Mouse (Mus musculus) kidney, adult 2 months (tissue): ENCODE measurements at regions not wholly inside any gene's neighbourhood (a gene's known extent, or its start where the extent isn't known, plus 50 kb on each side); places are given as distances from the start of the nearest gene placed in this dataset.

Source experiments
- DNase-seq: peaks from one replicate; pipeline ENCODE4 v3.0.0; 2021
- H3K27ac ChIP-seq: fragments of 200-500 bp; 2 replicates; pipeline ENCODE4 v1.5.1; 2012; ENCODE audit warnings: low read depth, low read length, control low read depth, inconsistent platforms; ENCODE audit not compliant: insufficient read depth
- H3K27me3 ChIP-seq: fragments of 200-500 bp; replicated peaks from 2 replicates; pipeline ENCODE4 v1.6.1; 2012; ENCODE audit warnings: mild to moderate bottlenecking, moderate library complexity, low read length, inconsistent platforms; ENCODE audit not compliant: control insufficient read depth, insufficient read depth
- H3K36me3 ChIP-seq: fragments of 200-500 bp; 2 replicates; pipeline ENCODE4 v1.6.1; 2012; ENCODE audit warnings: mild to moderate bottlenecking, moderate library complexity, low read length, inconsistent platforms; ENCODE audit not compliant: control insufficient read depth, insufficient read depth
- H3K4me1 ChIP-seq: fragments of 200-500 bp; 2 replicates; pipeline ENCODE4 v1.6.1; 2011; ENCODE audit warnings: low read length; ENCODE audit not compliant: control insufficient read depth, insufficient read depth
- H3K4me3 ChIP-seq: fragments of 200-500 bp; 2 replicates; pipeline ENCODE4 v1.5.1; 2011; ENCODE audit warnings: mild to moderate bottlenecking, low read depth, low read length, control low read depth; ENCODE audit not compliant: insufficient read depth
- CTCF ChIP-seq: fragments of 200-500 bp; conservative IDR thresholded peaks from 2 replicates; pipeline ENCODE4 v1.5.1; 2011; ENCODE audit warnings: low read depth, mild to moderate bottlenecking, control low read depth, low read length, moderate library complexity, mixed read lengths; ENCODE audit not compliant: insufficient read depth, insufficient read length
- POLR2A ChIP-seq: fragments of 200-500 bp; IDR thresholded peaks from one replicate; pipeline ENCODE4 v1.6.1; 2011; ENCODE audit warnings: low read depth, low read length, control low read depth
- WGBS: fragments of 180-500 bp; shearing (Covaris S2); methylation state at CpG from one replicate; pipeline ENCODE4 v1.1.7; 2018; 5-methylcytosine and 5-hydroxymethylcytosine counted together

- no peaks in the 10 kb centered on the region for H3K4me1 ChIP-seq
- H3K4me3 ChIP-seq: no peak overlapping the region
- DNase-seq: no peak
- 52% methylated on average over 10 of the region's 10 CpGs for WGBS
- TF ChIP-seq POLR2A (no peak), CTCF (no peak)
- H3K36me3 ChIP-seq: no peaks in the 10 kb centered on the region
- no peaks in the 10 kb centered on the region for H3K27me3 ChIP-seq
- no peak overlapping the region for H3K27ac ChIP-seq
Observed at GRCm38 (mm10) chr8:112078621-112079020, 63.8 kb upstream of the Gm6793 start.

- Histone ChIP-seq H3K4me1 (no peaks in the 10 kb centered on the region), H3K36me3 (no peaks in the 10 kb centered on the region), H3K27me3 (no peaks in the 10 kb centered on the region; the same call in 1 of the 2 replicates), H3K4me3 (no peak overlapping the region), H3K27ac (no peak overlapping the region)
- TF ChIP-seq POLR2A (no peak), CTCF (no peak)
- WGBS: 79% methylated on average over 14 of the region's 14 CpGs
- no peak for DNase-seq
Observed at GRCm38 (mm10) chr8:112072205-112072604, 57.4 kb upstream of the Gm6793 start.

- 71% methylated on average over 8 of the region's 8 CpGs for WGBS
- H3K27ac ChIP-seq: no peak overlapping the region
- no peaks in the 10 kb centered on the region for H3K36me3 ChIP-seq
- H3K27me3 ChIP-seq: no peaks in the 10 kb centered on the region; the same call in 1 of the 2 replicates
- no peak overlapping the region for H3K4me3 ChIP-seq
- TF ChIP-seq POLR2A (no peak), CTCF (no peak)
- H3K4me1 ChIP-seq: no peaks in the 10 kb centered on the region
- DNase-seq: no peak
Observed at GRCm38 (mm10) chr8:112070251-112070650, 55.4 kb upstream of the Gm6793 start.
